Mouse (Mus musculus) hindbrain, embryonic 16.5 days (tissue): ENCODE measurements at regions not wholly inside any gene's neighbourhood (a gene's known extent, or its start where the extent isn't known, plus 50 kb on each side); places are given as distances from the start of the nearest gene placed in this dataset.

ENCODE experiments used
- ATAC-seq: fragments of 200-750 bp; cut with Nextera tagmentation; 2 replicates; pipeline ENCODE4 v1.8.0; 2017; ENCODE audit warnings: moderate TSS enrichment, moderate library complexity
- H3K27ac ChIP-seq: fragments of 300-500 bp; sonication (generic); 2 replicates; pipeline ENCODE4 v1.5.1; 2014; ENCODE audit warnings: low read depth, mild to moderate bottlenecking, control low read depth, low read length, moderate library complexity
- H3K27me3 ChIP-seq: fragments of 300-500 bp; sonication (generic); replicated peaks from 2 replicates; pipeline ENCODE4 v1.6.1; 2014; ENCODE audit warnings: low read length; ENCODE audit not compliant: control insufficient read depth, insufficient read depth
- H3K36me3 ChIP-seq: fragments of 300-500 bp; sonication (generic); 2 replicates; pipeline ENCODE4 v1.6.1; 2014; ENCODE audit warnings: mild to moderate bottlenecking, low read length, moderate library complexity, mixed read lengths; ENCODE audit not compliant: control insufficient read depth, insufficient read depth
- H3K4me1 ChIP-seq: fragments of 300-500 bp; sonication (generic); 2 replicates; pipeline ENCODE4 v1.6.1; 2014; ENCODE audit warnings: low read depth, low read length; ENCODE audit not compliant: control insufficient read depth, insufficient read depth
- H3K4me2 ChIP-seq: fragments of 300-500 bp; sonication (generic); 2 replicates; pipeline ENCODE4 v1.6.1; 2014; ENCODE audit warnings: mild to moderate bottlenecking, low read length, control low read depth, moderate library complexity
- H3K4me3 ChIP-seq: fragments of 300-500 bp; sonication (generic); 2 replicates; pipeline ENCODE4 v1.5.1; 2014; ENCODE audit warnings: mild to moderate bottlenecking, low read length, control low read depth, moderate library complexity
- H3K9ac ChIP-seq: fragments of 300-500 bp; sonication (generic); 2 replicates; pipeline ENCODE4 v1.6.1; 2014; ENCODE audit warnings: low read depth, mild to moderate bottlenecking, control low read depth, low read length, moderate library complexity
- H3K9me3 ChIP-seq: fragments of 300-500 bp; sonication (generic); 2 replicates; pipeline ENCODE4 v1.6.1; 2014; ENCODE audit warnings: mild to moderate bottlenecking, low read length, moderate library complexity; ENCODE audit not compliant: control insufficient read depth
- WGBS: fragments of 180-500 bp; shearing (Covaris S2); extraction: QIAGEN DNeasy Blood & Tissue Kit; methylation state at CpG from one replicate; pipeline ENCODE4 v1.1.7; 2014; 5-methylcytosine and 5-hydroxymethylcytosine counted together

- H3K4me2 ChIP-seq = no peak overlapping the region
- H3K27me3 ChIP-seq = no peaks in the 10 kb centered on the region
- no peak overlapping the region for H3K27ac ChIP-seq
- WGBS = 90% methylated on average over 4 of the region's 4 CpGs
- no peak overlapping the region for H3K9ac ChIP-seq
- no peaks in the 10 kb centered on the region for H3K9me3 ChIP-seq
- H3K36me3 ChIP-seq = no peaks in the 10 kb centered on the region
- H3K4me1 ChIP-seq = no peaks in the 10 kb centered on the region
- no peak overlapping the region for H3K4me3 ChIP-seq
- no peak for ATAC-seq
Observed at GRCm38 (mm10) chr1:94149958-94150357, 97.6 kb upstream of the Pdcd1 start.

GRCm38 (mm10) chr1:94147015-94147414 lies 94.7 kb upstream of the Pdcd1 start:
- ATAC-seq = no peak

GRCm38 (mm10) chr1:94140518-94140917 lies 88.2 kb upstream of the Pdcd1 start:
- no peaks in the 10 kb centered on the region for H3K9me3 ChIP-seq
- H3K27ac ChIP-seq = no peak overlapping the region
- H3K4me2 ChIP-seq = no peak overlapping the region
- H3K4me3 ChIP-seq = no peak overlapping the region
- ATAC-seq = no peak
- no peaks in the 10 kb centered on the region for H3K36me3 ChIP-seq
- H3K4me1 ChIP-seq = no peaks in the 10 kb centered on the region
- H3K27me3 ChIP-seq = no peaks in the 10 kb centered on the region
- WGBS = 64% methylated on average over 3 of the region's 3 CpGs
- no peak overlapping the region for H3K9ac ChIP-seq

More at GRCm38 (mm10) chr1:94147015-94147414, 94.7 kb upstream of the Pdcd1 start:
- Histone ChIP-seq H3K4me1 (no peaks in the 10 kb centered on the region), H3K27me3 (no peaks in the 10 kb centered on the region), H3K27ac (no peak overlapping the region), H3K9ac (no peak overlapping the region), H3K9me3 (no peaks in the 10 kb centered on the region), H3K36me3 (no peaks in the 10 kb centered on the region), H3K4me3 (no peak overlapping the region), H3K4me2 (no peak overlapping the region)
- 77% methylated on average over 4 of the region's 4 CpGs for WGBS

DNA sequence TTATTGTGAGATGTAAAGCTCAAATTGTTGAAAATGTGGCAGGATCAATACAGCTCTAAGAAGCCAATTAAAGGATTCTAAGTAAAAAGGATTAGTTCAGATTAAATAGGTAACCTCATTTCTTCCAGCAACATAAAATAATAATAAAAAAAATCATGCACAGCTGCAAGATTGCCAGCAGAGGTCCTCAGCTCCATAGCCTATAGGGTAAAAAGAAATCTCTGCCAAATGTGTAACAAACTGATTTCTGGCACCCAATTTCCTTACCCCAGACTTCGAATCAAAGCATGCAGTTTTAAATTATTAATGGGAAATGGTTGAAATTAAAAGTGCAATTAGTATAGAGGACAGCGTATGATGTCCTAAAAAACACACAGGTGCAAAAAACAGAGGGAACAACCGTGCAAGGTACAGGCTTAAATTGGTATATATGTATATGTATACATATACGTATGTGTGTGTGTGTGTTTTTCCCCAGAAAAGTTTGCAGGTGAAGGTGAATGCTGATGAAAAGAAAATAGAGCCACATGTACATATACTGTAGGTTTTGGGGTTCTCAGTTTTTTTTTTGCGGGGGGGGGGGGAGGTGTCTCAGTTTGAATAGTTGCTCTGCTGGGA lies 87.2 kb upstream of the Pdcd1 start:
- H3K9ac ChIP-seq = no peak overlapping the region
- no peak overlapping the region for H3K4me2 ChIP-seq
- no peaks in the 10 kb centered on the region for H3K27me3 ChIP-seq
- no peaks in the 10 kb centered on the region for H3K4me1 ChIP-seq
- H3K27ac ChIP-seq = no peak overlapping the region
- WGBS = 74% methylated on average over 5 of the region's 5 CpGs
- peak; percentile 60; the same call in 1 of the 2 replicates for ATAC-seq
- no peaks in the 10 kb centered on the region for H3K9me3 ChIP-seq
- no peaks in the 10 kb centered on the region for H3K36me3 ChIP-seq
- no peak overlapping the region for H3K4me3 ChIP-seq

GRCm38 (mm10) chr1:94136731-94137130 lies 84.4 kb upstream of the Pdcd1 start:
- Histone ChIP-seq H3K4me1 (no peaks in the 10 kb centered on the region), H3K27ac (no peak overlapping the region), H3K9ac (no peak overlapping the region), H3K4me2 (no peak overlapping the region), H3K4me3 (no peak overlapping the region), H3K9me3 (no peaks in the 10 kb centered on the region), H3K27me3 (no peaks in the 10 kb centered on the region), H3K36me3 (no peaks in the 10 kb centered on the region)
- ATAC-seq = no peak
- 79% methylated on average over 8 of the region's 8 CpGs for WGBS
